Mouse (Mus musculus) liver, embryonic 15.5 days (tissue): ENCODE results near the gene Gria1. TPM values are rescaled to one million over a fixed set of nuclear protein-coding genes. Genes with fewer than 3 reads are reported as not detected.

Experiments
- ATAC-seq: fragments of 200-750 bp; cut with Nextera tagmentation; 2 replicates; pipeline ENCODE4 v1.8.0; 2017; ENCODE audit warnings: moderate number of reproducible peaks, mild to moderate bottlenecking, moderate library complexity; ENCODE audit not compliant: insufficient read depth
- H3K27ac ChIP-seq: fragments of 300-500 bp; sonication (generic); replicated peaks from 2 replicates; pipeline ENCODE4 v1.5.1; 2015; ENCODE audit warnings: mild to moderate bottlenecking, inconsistent platforms
- H3K27me3 ChIP-seq: fragments of 300-500 bp; sonication (generic); 2 replicates; pipeline ENCODE4 v1.6.1; 2015; ENCODE audit warnings: mild to moderate bottlenecking, inconsistent platforms
- H3K36me3 ChIP-seq: fragments of 300-500 bp; sonication (generic); replicated peaks from 2 replicates; pipeline ENCODE4 v1.6.1; 2015; ENCODE audit warnings: moderate library complexity, mild to moderate bottlenecking, inconsistent platforms
- H3K4me1 ChIP-seq: fragments of 300-500 bp; sonication (generic); replicated peaks from 2 replicates; pipeline ENCODE4 v1.6.1; 2015; ENCODE audit warnings: inconsistent platforms
- H3K4me2 ChIP-seq: fragments of 300-500 bp; sonication (generic); 2 replicates; pipeline ENCODE4 v1.6.1; 2015; ENCODE audit warnings: moderate library complexity, mild to moderate bottlenecking, inconsistent platforms
- H3K4me3 ChIP-seq: fragments of 300-500 bp; sonication (generic); replicated peaks from 2 replicates; pipeline ENCODE4 v1.5.1; 2015; ENCODE audit warnings: mild to moderate bottlenecking, inconsistent platforms
- H3K9ac ChIP-seq: fragments of 300-500 bp; sonication (generic); 2 replicates; pipeline ENCODE4 v1.6.1; 2015; ENCODE audit warnings: moderate library complexity, mild to moderate bottlenecking, inconsistent platforms
- H3K9me3 ChIP-seq: fragments of 300-500 bp; sonication (generic); replicated peaks from 2 replicates; pipeline ENCODE4 v1.6.1; 2016; ENCODE audit warnings: inconsistent platforms
- WGBS: fragments of 180-500 bp; shearing (Covaris S2); methylation state at CpG from one replicate; pipeline ENCODE4 v1.1.7; 2015; ENCODE audit warnings: mixed read lengths; ENCODE audit not compliant: insufficient replicate concordance; 5-methylcytosine and 5-hydroxymethylcytosine counted together
- polyA plus RNA-seq: library from polyadenylated mRNA; unstranded; fragments of >200 nt; fragmentation: Nextera tagmentation; extraction: Ambion mirVana; gene quantifications from 2 replicates; pipeline ENCODE4 v1.2.1, GENCODE M21; 2015

The Gria1 gene
- polyA plus RNA-seq: 0.05 and 0.18 TPM in 2 replicates

DNA sequence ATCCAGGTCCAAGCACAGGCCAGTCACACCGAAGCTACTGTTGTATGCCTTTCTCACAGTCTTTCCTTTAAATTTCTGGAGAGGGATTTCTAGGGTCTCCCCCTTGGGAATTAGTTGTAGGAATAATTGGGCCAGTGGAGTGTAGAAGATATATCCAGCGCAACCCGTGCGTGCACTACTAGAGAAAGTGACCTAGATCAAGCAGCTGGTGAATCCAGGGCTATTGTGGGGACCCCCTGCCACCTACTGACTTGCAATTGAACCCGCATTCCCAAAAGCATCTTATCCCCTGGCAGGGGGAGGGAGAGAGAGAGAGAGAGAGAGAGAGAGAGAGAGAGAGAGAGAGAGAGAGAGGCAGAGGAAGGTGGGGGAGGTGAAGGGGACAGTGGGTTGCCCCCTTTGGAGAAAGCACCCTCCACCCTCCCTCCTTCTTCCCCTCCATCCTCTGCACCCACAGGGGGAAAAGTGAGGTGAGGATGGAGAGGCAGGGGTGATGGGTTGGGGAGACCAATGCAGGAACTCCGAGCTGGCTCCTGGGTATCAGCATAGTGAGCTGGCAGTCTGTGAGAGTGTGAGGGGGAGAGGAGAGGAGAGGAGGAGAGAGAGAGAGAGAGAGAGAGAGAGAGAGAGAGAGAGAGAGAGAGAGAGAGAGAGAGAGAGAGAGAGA is at the start of gene Gria1:
TSS of gene Gria1 (plus strand) at position 364 of the 667 bp plus-strand sequence.
- no peak within 1 kb of the TSS for H3K27ac ChIP-seq
- no peak within 1 kb of the TSS for H3K4me2 ChIP-seq
- H3K9me3 ChIP-seq: no peaks in the 10 kb centered on the region
- H3K36me3 ChIP-seq: no peaks in the 10 kb centered on the region
- H3K4me3 ChIP-seq: no peak within 1 kb of the TSS
- no peaks in the 10 kb centered on the region for H3K4me1 ChIP-seq
- 40% methylated on average over 6 of the region's 6 CpGs for WGBS
- no peak within 1 kb of the TSS for H3K9ac ChIP-seq
- no peak for ATAC-seq
- H3K27me3 ChIP-seq: no peaks in the 10 kb centered on the region

DNA sequence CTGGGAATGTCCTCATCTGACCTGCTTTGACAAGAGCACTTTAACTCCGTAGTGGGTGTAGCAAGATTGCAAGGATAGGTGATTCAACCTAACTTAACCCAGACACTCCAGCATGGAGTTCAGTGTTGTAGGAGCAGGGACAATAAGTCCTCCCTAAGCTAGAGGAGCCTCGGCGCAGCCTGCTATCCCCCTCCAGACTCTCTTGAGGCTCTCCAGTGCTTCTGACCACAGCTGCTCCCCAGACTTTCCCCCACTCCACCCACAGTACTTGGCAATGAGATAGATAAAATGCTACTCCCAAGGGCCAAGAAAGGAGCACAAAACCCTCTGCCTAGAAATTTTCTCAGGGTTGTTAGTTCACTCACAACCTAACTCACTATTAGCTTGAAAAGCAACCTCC is 49.4 kb upstream of the Gria1 start:
- no peaks in the 10 kb centered on the region for H3K4me1 ChIP-seq
- no peaks in the 10 kb centered on the region for H3K27me3 ChIP-seq
- WGBS: 77% methylated on average over 3 of the region's 3 CpGs
- no peak overlapping the region for H3K27ac ChIP-seq
- H3K36me3 ChIP-seq: no peaks in the 10 kb centered on the region
- no peak for ATAC-seq
- H3K9ac ChIP-seq: no peak overlapping the region
- H3K4me3 ChIP-seq: no peak overlapping the region
- H3K4me2 ChIP-seq: no peak overlapping the region
- H3K9me3 ChIP-seq: no peaks in the 10 kb centered on the region

DNA sequence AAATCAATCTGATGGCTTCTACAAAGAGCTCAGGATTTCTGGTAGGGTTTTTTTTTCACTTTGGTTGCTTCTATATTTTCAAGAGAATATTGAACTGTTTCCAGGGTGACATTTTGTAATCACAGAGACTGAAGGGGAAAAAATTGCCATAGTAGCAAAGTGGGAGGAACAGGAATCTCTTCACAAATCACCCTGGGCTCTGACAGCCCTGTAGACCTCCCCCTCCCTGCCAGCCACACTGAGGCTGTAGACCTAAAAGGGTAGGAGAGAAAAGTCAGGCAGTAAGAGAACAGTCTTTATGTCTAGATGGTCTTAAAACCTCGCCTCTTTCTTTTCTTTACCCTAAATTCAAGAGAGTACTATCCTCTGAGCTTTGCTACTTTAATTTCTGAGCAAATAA is 38.4 kb upstream of the Gria1 start:
- H3K9ac ChIP-seq: no peak overlapping the region
- H3K9me3 ChIP-seq: no peaks in the 10 kb centered on the region
- no peak for ATAC-seq
- H3K27ac ChIP-seq: no peak overlapping the region
- no peak overlapping the region for H3K4me2 ChIP-seq
- WGBS: 56% methylated on average over 1 of the region's 1 CpGs
- H3K36me3 ChIP-seq: no peaks in the 10 kb centered on the region
- H3K27me3 ChIP-seq: no peaks in the 10 kb centered on the region
- no peak overlapping the region for H3K4me3 ChIP-seq
- no peaks in the 10 kb centered on the region for H3K4me1 ChIP-seq

DNA sequence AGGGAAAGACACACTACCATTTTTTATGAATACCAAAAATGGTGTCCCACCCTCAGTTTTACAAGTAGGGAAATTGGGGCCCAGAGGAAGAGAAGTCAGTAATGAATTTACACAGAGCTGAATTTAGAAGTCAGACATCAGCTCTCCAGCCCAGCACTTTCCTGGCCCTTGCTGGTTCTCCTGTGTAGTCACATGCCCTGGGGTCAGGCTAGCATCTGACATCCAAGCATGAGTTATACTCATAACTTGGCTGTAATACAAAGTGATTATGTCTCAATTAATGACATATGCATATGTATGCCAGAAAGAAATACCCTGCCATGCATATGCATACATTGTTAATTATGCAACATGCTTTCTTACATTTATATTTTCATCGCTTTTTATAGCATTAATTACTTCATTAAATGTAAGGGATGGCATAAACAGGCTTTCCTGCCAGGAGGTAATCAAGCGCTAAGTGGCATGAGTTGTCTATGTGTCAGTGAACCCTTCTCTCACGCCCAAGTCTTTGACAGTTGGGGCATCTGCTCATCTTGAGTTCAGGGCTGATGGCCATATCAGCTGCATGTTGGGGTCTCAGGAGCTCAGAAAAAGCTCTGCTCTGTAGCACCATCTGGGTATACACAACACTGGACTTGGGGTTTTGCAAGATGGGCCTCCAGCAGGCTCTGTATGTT is 26.7 kb upstream of the Gria1 start:
- H3K36me3 ChIP-seq: no peaks in the 10 kb centered on the region
- no peaks in the 10 kb centered on the region for H3K4me1 ChIP-seq
- H3K4me2 ChIP-seq: no peak overlapping the region
- H3K9me3 ChIP-seq: no peaks in the 10 kb centered on the region
- no peak overlapping the region for H3K9ac ChIP-seq
- no peaks in the 10 kb centered on the region for H3K27me3 ChIP-seq
- no peak overlapping the region for H3K4me3 ChIP-seq
- 60% methylated on average over 3 of the region's 3 CpGs for WGBS
- no peak for ATAC-seq
- H3K27ac ChIP-seq: no peak overlapping the region

DNA sequence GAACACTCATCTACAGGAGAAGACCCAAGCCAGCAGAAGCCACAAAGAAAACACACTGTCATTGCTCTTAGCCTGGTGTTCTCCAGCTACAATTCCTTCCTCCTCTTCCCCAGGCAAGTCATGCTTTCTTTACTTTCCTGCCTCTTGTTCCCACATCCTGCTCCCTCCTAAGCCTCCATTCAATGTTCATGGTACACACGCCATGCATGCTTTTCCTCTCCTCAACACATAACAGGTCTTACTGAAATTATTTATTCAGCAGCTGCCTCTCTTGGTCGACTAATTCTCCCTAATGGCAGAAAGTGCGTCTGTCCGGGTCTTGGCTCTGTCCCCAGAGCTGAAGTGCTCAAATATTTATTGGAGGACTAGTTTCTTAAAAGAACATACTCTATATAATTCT is 25.7 kb upstream of the Gria1 start:
- Histone ChIP-seq H3K9me3 (no peaks in the 10 kb centered on the region), H3K4me1 (no peaks in the 10 kb centered on the region), H3K36me3 (no peaks in the 10 kb centered on the region), H3K4me2 (no peak overlapping the region), H3K27me3 (no peaks in the 10 kb centered on the region), H3K4me3 (no peak overlapping the region), H3K9ac (no peak overlapping the region), H3K27ac (no peak overlapping the region)
- WGBS: 57% methylated on average over 4 of the region's 4 CpGs
- no peak for ATAC-seq

DNA sequence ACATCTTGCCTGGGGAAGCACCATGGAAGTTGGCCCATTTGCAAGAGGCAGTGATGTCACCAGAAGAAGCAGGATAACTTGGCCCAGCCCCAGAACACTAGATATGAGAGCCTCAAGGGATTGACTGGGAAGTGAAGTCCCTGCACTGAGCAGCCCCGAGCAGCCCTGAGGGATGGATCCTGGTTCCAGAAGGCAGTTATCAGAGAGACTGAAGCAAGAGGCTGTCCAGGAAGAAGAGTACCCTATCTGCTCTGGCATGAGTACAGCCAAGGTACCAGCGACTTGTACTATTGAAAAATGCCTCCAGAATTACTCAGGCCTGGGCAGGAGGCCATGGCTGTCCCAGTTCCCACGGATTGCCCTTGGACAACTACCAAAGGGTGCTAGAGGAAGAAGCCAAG is 11.6 kb upstream of the Gria1 start:
- Histone ChIP-seq H3K4me1 (no peaks in the 10 kb centered on the region), H3K4me2 (no peak overlapping the region), H3K9ac (no peak overlapping the region), H3K4me3 (no peak overlapping the region), H3K27ac (no peak overlapping the region), H3K27me3 (no peaks in the 10 kb centered on the region), H3K9me3 (no peaks in the 10 kb centered on the region), H3K36me3 (no peaks in the 10 kb centered on the region)
- ATAC-seq: no peak
- 40% methylated on average over 3 of the region's 3 CpGs for WGBS

DNA sequence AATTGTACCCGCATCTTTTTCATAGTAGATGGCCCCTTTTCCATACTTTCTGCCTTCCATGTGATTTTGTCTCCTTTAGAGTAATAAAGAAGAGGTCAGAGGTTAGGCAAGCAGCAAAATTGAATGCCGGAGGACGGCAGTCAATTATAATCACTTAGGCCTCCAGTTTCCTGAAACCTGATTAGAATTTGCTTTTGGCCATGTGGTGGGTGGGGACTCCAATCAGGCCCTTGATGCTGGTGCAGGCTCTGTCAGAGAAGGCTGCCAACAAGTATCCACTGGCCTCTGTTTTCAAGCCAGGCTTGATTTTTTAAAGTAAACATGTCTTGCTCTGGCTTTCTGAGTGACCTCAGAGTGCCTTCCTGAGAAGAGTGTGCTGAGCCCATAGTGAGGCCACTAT is 6.6 kb upstream of the Gria1 start:
- WGBS: 43% methylated on average over 3 of the region's 3 CpGs
- no peak for ATAC-seq
- H3K9me3 ChIP-seq: no peaks in the 10 kb centered on the region

DNA sequence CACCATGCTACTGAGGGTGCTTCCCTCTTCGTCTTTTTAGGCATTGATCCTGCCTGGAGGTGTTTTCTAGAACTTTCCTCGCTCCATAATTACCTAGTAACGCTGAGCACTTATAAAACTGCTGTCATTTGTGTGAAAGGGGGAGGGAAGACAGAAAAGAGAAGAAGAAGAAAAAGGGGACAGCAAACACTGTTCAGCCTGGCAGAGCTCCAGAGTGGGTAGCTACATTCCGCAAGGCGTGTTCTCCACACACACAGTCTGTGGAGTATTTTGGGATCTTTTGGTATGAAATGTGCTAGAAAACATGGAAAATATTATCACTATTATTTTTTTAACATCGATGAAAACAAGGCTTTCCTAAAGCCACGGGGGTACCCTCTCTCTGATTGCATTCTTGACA is 5.8 kb upstream of the Gria1 start:
- 58% methylated on average over 7 of the region's 7 CpGs for WGBS
- H3K9me3 ChIP-seq: no peaks in the 10 kb centered on the region
- no peak overlapping the region for H3K27ac ChIP-seq
- H3K4me1 ChIP-seq: no peaks in the 10 kb centered on the region
- H3K4me3 ChIP-seq: no peak overlapping the region
- no peak overlapping the region for H3K9ac ChIP-seq
- no peak overlapping the region for H3K4me2 ChIP-seq
- no peak for ATAC-seq
- no peaks in the 10 kb centered on the region for H3K36me3 ChIP-seq
- no peaks in the 10 kb centered on the region for H3K27me3 ChIP-seq

More for the DNA sequence above, 6.6 kb upstream of the Gria1 start:
- no peak overlapping the region for H3K4me2 ChIP-seq
- H3K36me3 ChIP-seq: no peaks in the 10 kb centered on the region
- no peak overlapping the region for H3K27ac ChIP-seq
- H3K4me1 ChIP-seq: no peaks in the 10 kb centered on the region
- H3K4me3 ChIP-seq: no peak overlapping the region
- no peaks in the 10 kb centered on the region for H3K27me3 ChIP-seq
- H3K9ac ChIP-seq: no peak overlapping the region

DNA sequence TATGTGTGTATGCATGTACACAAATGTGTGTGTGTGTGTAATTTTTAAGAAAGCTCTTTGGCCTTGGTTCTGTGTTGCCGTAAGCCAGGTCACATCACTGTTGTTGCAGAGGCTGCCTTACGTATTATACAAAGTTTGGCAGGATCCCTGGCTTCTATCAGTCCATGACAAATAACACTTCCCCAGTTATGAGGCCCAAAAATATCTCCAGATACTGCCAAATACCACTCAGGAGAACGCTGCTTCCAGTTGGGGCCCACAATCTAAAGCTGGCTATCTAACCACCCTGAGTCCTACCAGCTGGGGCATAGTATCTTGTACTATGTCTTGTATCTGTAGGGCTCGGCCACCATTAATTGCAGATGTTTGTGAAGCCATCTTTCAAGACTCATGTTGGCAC is 3.4 kb upstream of the Gria1 start:
- Histone ChIP-seq H3K9me3 (no peaks in the 10 kb centered on the region), H3K4me3 (no peak overlapping the region)
- 58% methylated on average over 4 of the region's 4 CpGs for WGBS

DNA sequence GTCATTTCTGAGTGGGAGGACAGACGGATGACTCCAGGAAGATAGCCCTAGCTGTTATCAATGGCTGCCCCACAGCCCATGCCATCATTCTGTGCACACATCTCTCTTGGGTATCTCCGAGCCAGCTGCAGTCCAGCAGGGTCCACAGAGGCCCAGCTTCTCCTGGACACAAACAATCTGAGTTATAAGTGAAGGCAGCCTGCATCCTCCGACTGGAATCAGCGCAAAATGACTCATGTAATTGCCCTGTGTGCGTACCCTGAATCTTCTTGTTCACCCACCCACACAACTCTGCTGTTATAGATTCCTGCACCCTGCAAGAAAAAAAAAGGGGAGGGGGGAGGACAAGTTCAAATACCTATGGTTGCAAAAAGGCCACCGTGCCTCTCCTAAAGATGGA is 576 bp upstream of the Gria1 start:
- H3K4me1 ChIP-seq: no peaks in the 10 kb centered on the region
- H3K27ac ChIP-seq: no peak overlapping the region
- H3K36me3 ChIP-seq: no peaks in the 10 kb centered on the region
- ATAC-seq: no peak
- WGBS: 63% methylated on average over 6 of the region's 6 CpGs
- no peak overlapping the region for H3K9ac ChIP-seq
- no peaks in the 10 kb centered on the region for H3K27me3 ChIP-seq
- no peak overlapping the region for H3K4me2 ChIP-seq
- H3K4me3 ChIP-seq: no peak overlapping the region
- no peaks in the 10 kb centered on the region for H3K9me3 ChIP-seq

More for the DNA sequence above, 3.4 kb upstream of the Gria1 start:
- H3K4me1 ChIP-seq: no peaks in the 10 kb centered on the region
- no peak for ATAC-seq
- no peaks in the 10 kb centered on the region for H3K27me3 ChIP-seq
- no peak overlapping the region for H3K9ac ChIP-seq
- H3K4me2 ChIP-seq: no peak overlapping the region
- no peak overlapping the region for H3K27ac ChIP-seq
- H3K36me3 ChIP-seq: no peaks in the 10 kb centered on the region

DNA sequence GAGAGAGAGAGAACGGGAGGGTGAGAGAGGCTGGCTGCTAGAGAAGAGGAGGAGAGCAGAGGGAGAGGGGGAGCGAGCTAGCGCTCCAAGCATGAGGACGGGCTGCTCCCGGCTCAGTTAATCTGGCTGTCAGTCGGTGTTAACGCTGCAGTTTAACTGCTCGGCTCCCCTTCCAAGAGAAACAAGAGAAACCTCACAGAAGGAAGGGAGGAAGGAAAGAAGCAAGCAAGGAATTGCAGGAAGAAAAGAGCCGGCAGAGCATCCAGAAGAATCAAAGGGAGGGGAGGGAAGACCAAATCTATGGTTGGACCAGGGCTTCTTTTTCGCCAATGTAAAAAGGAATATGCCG is 478 bp downstream of the Gria1 start:
- Histone ChIP-seq H3K9me3 (no peaks in the 10 kb centered on the region), H3K27me3 (no peaks in the 10 kb centered on the region), H3K4me3 (no peak overlapping the region), H3K4me2 (no peak overlapping the region), H3K36me3 (no peaks in the 10 kb centered on the region), H3K27ac (no peak overlapping the region), H3K9ac (no peak overlapping the region), H3K4me1 (no peaks in the 10 kb centered on the region)
- no peak for ATAC-seq
- WGBS: 7% methylated on average over 11 of the region's 11 CpGs
